Mouse (Mus musculus): ENCODE data around the gene Muc4.

GRCm38 (mm10) chr16:32742712-32743111 lies 7.0 kb downstream of the Muc4 start:
- no peak for TF ChIP-seq GATA1 (IDR thresholded peaks at IDR 0.05; ENCODE audit: borderline replicate concordance, low read length)
- no peak for TF ChIP-seq FLI1 (IDR thresholded peaks at IDR 0.05; ENCODE audit: low read length)
